Mouse (Mus musculus) v-Abl transformed pro-B cells (cell line): Measurements from ENCODE around the gene Map2k1.
"Not testable (repeated sequence)": the region's sequence is repeated elsewhere in the genome, so short reads cannot be mapped to it uniquely, and the experiment has no call there.

Experiments used
- in situ Hi-C, 2 experiments: fragments of 400-800 bp; cut with MboI; formaldehyde crosslinking; loops; one replicate each; pipeline ENCODE4 v1.15.1; 2025; ENCODE audit not compliant: unreplicated experiment in 2 of 2

Map2k1 gene

DNA sequence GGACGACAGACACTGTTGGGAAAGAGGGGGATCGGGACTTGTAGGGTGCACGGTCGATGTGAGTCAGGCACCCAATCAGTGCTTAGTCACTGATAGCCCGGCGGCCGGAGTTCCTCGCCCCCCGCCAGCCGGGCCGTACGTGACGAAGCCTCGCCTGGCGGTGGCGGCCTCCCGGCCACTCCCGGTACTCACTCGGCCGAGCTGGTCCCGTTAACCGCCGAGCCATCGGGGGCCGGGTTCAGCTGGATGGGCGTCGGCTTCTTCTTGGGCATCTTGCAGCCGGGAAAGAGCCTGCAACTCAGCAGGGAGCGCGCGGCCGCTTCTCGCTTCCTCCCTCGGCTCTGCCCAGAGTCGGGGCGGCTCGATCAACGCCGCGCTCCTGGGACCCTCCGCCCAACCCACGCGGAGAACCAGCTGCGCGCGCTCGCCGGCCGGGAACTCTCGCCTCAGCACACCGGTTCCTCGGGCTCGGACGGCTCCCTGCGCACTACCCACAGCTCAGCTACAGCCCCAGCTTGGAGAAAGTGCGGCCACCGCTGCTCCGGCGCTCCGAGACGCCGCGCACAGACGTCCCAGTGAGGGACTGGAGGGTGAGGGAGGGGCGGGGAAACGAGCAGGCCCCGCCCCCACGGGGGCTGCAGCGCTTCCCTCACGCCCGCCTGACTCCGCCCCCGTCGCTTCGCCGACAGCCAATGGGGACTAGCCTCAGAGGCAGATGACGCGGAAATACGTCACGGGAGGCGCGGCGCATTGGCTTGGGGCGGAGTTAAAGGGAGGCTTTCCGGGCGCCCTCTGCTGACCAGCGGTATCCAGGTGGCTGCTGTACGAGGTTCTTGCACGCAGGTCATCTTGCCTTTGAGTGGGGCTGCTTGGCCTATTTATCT, at the start of gene Map2k1:
TSS of gene Map2k1 (minus strand) at position 611 of the 884 bp plus-strand sequence.
- in situ Hi-C loops: no loop called here

DNA sequence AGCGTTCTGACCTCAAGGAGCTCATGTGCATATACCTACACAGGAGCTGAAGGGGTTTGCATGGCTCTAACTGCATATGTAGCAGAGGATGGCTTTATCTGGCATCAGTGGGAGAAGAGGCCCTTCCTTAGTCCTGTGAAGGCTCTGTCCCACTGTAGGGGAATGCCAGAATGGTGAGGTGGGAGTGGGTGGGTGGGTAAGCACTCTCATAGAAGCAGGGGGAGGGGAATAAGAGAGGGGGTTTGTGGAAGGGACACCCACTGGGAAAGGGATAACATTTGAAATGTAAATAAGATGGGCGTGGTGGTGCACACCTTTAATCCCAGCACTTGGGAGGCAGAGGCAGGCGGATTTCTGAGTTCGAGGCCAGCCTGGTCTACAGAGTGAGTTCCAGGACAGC, 49.7 kb upstream of the Map2k1 start:
- in situ Hi-C loops: not testable (repeated sequence)

DNA sequence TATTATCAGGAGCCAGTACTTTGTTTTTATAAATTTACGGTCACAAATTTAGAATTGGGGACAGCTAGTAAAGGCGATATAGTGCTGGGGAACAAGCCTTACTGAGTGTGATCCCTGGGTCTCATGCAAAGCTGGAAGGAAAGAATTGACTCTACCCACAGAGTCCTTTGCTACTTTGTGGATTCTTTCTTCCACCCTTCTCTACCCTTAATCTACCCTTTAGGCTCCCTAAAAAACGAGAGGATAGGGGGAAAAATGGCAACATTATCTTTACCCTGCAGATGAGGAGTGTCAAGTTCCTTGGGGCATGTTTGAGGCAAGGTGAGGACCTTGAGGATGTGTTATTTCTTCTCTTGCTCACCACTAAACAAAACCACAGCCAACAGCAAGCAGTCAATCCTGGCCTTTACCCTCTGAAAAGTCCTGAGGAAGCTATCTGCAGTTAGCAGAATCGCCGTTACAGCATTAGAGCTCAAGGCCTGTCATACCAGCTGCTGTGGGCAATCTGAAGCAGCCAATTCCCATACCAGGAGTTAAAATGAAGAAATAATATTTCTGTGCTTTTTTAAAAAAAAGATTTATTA, 29.1 kb upstream of the Map2k1 start:
- in situ Hi-C loops: loop anchor here (5.0 to 10.0 kb wide), 3 partner anchors 368 to 680 kb away; partner anchors contain the start of gene Ints14 (in 1 of the 2)

- in situ Hi-C loops: loop anchor here (5.0 to 10.0 kb wide), 3 partner anchors 367 to 681 kb away; partner anchors contain the start of gene Ints14 (in 1 of the 2)
These were observed 28.3 kb upstream of the Map2k1 start for GRCm38 (mm10) chr9:64281781-64282178.

DNA sequence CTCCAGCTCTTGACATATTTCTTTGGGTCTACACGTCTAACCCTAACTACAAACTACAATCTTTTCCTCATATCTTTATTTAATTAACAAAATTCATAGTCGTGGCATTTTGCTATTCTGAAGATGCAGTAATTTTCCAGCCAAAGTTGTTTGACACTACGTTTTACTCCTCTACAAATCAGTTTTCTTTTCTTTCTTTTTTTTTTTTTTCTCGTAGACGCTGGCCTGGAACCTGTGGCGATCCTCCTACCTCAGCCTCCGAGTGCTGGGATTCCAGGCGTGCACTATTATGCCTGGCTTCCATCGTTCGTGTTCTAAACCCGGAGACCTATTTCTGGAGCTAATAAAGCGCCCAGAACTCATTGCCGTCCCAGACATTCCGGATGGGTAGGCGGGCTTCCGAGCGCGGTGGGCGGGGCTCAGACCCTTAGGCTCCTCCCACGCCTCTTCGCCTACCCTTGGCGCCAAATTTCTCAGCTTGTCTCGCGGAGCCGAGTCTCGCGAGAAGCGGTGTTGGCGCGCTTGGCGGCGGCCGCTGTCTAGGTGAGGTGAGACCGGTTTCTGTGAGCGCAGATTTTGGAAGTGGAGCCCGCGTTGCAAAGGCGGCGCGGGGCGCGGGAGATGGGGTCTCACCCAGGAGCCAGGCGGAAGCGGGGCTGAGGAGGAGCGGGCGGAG, 27.8 kb upstream of the Map2k1 start, which contains the start of gene Tipin:
TSS of gene Tipin (plus strand) at position 477 of the 676 bp plus-strand sequence.
- in situ Hi-C loops: loop anchor here (5.0 to 10.0 kb wide), 3 partner anchors 366 to 681 kb away; partner anchors contain the start of gene Ints14 (in 1 of the 2)

DNA sequence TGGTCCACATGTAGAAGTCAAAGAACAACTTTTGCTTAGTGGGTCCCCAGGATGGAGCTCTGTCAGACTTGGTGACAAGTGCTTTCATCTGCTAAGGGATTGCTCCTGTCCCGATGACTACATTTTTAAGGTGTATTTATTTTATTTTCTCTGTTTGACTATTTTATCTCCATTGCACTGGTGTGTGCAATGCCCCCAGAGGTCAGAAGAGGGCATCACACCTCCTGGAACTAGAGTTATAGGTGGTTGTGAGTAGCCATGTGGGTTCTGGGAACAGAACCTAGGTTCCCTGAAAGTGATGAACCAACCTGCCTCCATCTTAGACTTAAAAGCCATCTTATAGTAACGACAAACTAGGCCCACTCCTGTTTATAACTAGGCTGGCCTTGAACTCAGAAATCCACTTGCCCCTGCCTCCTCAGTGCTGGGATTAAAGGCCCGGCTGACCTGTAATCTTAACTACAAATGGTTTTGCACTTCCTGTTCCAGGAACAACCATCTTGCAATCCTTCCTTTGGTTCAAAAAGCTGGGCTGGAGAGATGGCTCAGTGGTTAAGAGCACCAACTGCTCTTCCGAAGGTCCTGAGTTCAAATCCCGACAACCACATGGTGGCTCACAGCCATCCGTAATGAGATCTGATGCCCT, 25.4 kb upstream of the Map2k1 start:
- in situ Hi-C loops: loop anchor here (5.0 to 10.0 kb wide), 2 partner anchors 69 to 846 kb away; no protein-coding TSS in a partner anchor

DNA sequence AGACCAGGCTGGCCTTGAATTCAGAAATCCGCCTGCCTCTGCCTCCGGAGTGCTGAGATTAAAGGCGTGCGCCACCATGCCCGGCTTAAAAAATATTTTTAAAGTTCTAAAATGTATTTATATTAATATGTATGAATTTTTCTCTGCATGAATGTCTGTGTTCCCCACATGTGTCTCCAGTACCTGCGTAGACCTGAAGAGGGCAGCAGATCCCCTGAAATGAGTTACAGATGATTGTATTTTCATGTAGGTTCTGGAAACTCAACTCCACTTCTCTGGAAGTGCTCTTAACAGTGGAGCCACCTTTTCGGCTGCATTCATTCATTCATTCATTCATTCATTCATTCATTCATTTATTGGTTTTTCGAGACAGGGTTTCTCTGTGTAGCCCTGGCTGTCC, 24.3 kb upstream of the Map2k1 start:
- in situ Hi-C loops: loop anchor here (5.0 to 10.0 kb wide), 2 partner anchors 70 to 847 kb away; no protein-coding TSS in a partner anchor

DNA sequence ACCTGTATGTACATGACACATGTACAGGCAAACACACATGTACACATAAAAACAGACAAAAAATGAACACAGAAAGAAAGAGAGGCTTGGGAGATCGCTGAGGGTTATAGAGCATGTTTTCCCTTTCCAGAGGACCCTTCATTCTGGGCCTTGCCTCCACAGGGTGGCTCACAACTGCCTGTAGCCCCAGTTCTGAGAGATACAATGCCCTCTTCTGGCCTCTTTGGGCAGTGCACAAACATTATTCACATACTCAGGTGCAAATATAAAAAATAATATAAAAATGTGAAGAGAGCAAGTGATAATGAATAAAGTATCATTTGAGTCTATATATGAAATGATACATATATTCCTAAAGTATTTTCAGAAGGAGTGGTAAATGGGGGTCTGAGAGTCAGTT, 21.5 kb upstream of the Map2k1 start:
- in situ Hi-C loops: loop anchor here (5.0 to 10.0 kb wide), 4 partner anchors 72 to 850 kb away; no protein-coding TSS in a partner anchor

GRCm38 (mm10) chr9:64274291-64274690, 20.9 kb upstream of the Map2k1 start:
- in situ Hi-C loops: loop anchor here (5.0 to 10.0 kb wide), 3 partner anchors 132 to 851 kb away; no protein-coding TSS in a partner anchor

GRCm38 (mm10) chr9:64273757-64274156, 20.3 kb upstream of the Map2k1 start:
- in situ Hi-C loops: loop anchor here (5.0 to 10.0 kb wide), 3 partner anchors 131 to 851 kb away; no protein-coding TSS in a partner anchor

- in situ Hi-C loops: loop anchor here (5.0 to 10.0 kb wide), 3 partner anchors 130 to 852 kb away; no protein-coding TSS in a partner anchor
These were observed 19.2 kb upstream of the Map2k1 start for GRCm38 (mm10) chr9:64272611-64273010.

- in situ Hi-C loops: loop anchor here (5.0 to 10.0 kb wide), 3 partner anchors 129 to 854 kb away; no protein-coding TSS in a partner anchor
These were observed 17.8 kb upstream of the Map2k1 start for GRCm38 (mm10) chr9:64271249-64271648.

DNA sequence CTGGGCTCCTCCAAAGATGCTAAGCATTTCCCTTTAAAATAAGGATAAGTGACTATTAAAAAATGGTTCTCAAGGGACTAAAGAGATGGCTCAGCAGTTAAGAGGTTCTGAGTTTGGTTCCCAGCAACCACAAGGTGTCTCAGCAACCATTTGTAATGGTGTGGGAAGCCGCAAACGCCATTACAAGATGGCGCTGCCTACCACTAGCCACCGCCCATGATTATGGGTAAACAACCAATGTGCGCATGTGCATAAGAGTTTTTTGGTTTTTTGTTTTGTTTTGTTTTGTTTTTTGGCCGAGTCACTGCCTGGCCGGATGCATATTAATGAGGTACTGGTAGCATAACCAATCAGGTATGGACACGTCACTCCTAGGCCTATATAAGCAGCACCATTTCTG, 15.4 kb upstream of the Map2k1 start:
- in situ Hi-C loops: not testable (repeated sequence)

GRCm38 (mm10) chr9:64268196-64268595, 14.8 kb upstream of the Map2k1 start:
- in situ Hi-C loops: no loop called here

DNA sequence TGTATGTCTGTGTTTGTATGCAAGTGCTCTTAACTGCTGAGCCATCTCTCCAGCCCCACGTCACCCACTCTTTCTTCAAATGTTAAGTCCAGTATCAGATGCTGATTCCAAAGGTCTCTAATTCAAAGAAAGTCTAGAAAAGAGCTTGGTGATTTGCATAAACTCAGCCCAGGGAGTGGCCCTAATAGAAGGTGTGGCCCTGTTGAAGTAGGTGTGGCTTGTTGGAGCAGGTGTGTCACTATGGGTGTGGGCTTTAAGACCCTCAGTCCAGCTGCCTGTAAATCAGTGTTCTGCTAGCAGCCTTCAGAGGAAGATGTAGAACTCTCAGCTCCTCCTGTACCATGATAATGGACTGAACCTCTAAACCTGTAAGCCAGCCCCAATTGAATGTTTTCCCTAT, 13.8 kb upstream of the Map2k1 start:
- in situ Hi-C loops: no loop called here

GRCm38 (mm10) chr9:64264813-64265212, 11.4 kb upstream of the Map2k1 start:
- in situ Hi-C loops: no loop called here

DNA sequence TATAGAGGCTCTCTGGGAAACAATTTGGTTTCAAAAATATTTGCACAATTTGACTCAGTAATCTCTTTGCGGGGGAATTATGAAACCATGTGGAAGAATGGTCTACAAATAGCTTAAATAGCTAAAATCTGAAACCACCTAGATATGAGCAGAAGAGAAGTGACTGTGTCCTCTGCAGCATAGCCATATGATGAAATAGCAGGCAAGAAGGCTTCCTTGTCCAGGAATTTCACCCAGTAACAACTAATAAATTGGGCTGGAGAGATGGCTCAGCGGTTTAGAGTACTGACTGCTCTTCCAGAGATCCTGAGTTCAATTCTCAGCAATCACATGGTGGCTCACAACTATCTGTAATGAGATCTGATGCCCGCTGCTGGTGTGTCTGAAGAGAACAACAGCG, 7.6 kb upstream of the Map2k1 start:
- in situ Hi-C loops: no loop called here

DNA sequence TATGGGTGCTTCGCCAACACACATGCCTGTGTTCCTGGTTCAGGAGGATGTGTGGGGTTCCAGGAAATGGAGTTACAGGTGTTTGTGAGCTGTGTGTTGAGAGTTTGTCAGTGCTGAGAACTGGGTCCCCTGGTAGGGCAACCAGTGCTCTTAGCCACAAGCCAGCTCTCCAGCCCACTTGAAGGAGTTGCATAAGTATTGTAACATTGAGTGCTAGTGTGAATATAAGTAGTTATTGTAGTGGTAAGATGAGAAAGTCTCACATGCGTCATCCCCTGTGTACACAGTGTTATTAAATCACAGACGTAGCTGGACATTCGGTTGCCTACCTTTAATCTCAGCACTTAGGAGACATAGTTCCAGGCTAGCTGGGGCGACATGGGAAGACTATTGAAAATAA, 6.5 kb upstream of the Map2k1 start:
- in situ Hi-C loops: loop anchor here in 1 of 2 experiments (5.0 kb wide), 1 partner anchor 88 kb away; the partner anchor contains the start of genes Rpl4 and Zwilch

- in situ Hi-C loops: loop anchor here in 1 of 2 experiments (5.0 kb wide), 1 partner anchor 84 kb away; the partner anchor contains the start of genes Rpl4 and Zwilch
These were observed 2.8 kb upstream of the Map2k1 start for GRCm38 (mm10) chr9:64256204-64256603.

- in situ Hi-C loops: loop anchor here in 1 of 2 experiments (5.0 kb wide), 1 partner anchor 83 kb away; the partner anchor contains the start of genes Rpl4 and Zwilch
These were observed 2.0 kb upstream of the Map2k1 start for GRCm38 (mm10) chr9:64255422-64255821.
